Mouse (Mus musculus): ENCODE measurements around the gene 6430571L13Rik.

The 6430571L13Rik gene

GRCm38 (mm10) chr9:107374623-107375022 is 34.2 kb downstream of the 6430571L13Rik start:
- in situ Hi-C loops (cut with MseI, MboI): no loop called here

GRCm38 (mm10) chr9:107375451-107375850 is 35.0 kb downstream of the 6430571L13Rik start:
- in situ Hi-C loops (cut with MseI, MboI): no loop called here

- in situ Hi-C loops (cut with MseI, MboI): no loop called here
Observed at GRCm38 (mm10) chr9:107377961-107378512, 37.6 kb downstream of the 6430571L13Rik start.

GRCm38 (mm10) chr9:107381723-107382122 is 41.3 kb downstream of the 6430571L13Rik start:
- in situ Hi-C loops (cut with MseI, MboI): no loop called here

GRCm38 (mm10) chr9:107384396-107384795 is 44.0 kb downstream of the 6430571L13Rik start:
- in situ Hi-C loops (cut with MseI, MboI): no loop called here

GRCm38 (mm10) chr9:107386722-107387121 is 46.3 kb downstream of the 6430571L13Rik start:
- in situ Hi-C loops (cut with MseI, MboI): no loop called here

- in situ Hi-C loops (cut with MseI, MboI): no loop called here
Observed at GRCm38 (mm10) chr9:107387708-107388107, 47.3 kb downstream of the 6430571L13Rik start.

- in situ Hi-C loops (cut with MseI, MboI): no loop called here
Observed at GRCm38 (mm10) chr9:107388263-107388662, 47.9 kb downstream of the 6430571L13Rik start.

- in situ Hi-C loops (cut with MseI, MboI): no loop called here
Observed at GRCm38 (mm10) chr9:107396397-107396796, 56.0 kb downstream of the 6430571L13Rik start.

- in situ Hi-C loops (cut with MseI, MboI): no loop called here
Observed at GRCm38 (mm10) chr9:107398968-107399367, 58.6 kb downstream of the 6430571L13Rik start.

GRCm38 (mm10) chr9:107399491-107399971 is 59.1 kb downstream of the 6430571L13Rik start, which contains the start of gene Cacna2d2:
Gene Cacna2d2, plus strand, starts transcription at chr9:107399612.
- in situ Hi-C loops (cut with MseI, MboI): no loop called here

- in situ Hi-C loops (cut with MseI, MboI): no loop called here
Observed at GRCm38 (mm10) chr9:107400060-107400511, 59.7 kb downstream of the 6430571L13Rik start.

GRCm38 (mm10) chr9:107400666-107401285 is 60.4 kb downstream of the 6430571L13Rik start:
- in situ Hi-C loops (cut with MseI, MboI): no loop called here
